Mouse (Mus musculus) testis, adult 2 months (tissue): Measurements from ENCODE around the gene Cfl1.

Experiments
- CTCF ChIP-seq: fragments of 200-500 bp; IDR thresholded peaks from 2 replicates; pipeline ENCODE4 v1.5.1; 2012; ENCODE audit warnings: low read depth, mild to moderate bottlenecking, inconsistent platforms, low read length, moderate library complexity; ENCODE audit not compliant: control insufficient read depth, insufficient read depth, insufficient replicate concordance
- POLR2A ChIP-seq: fragments of 200-500 bp; IDR thresholded peaks from 2 replicates; pipeline ENCODE4 v1.6.1; 2012; ENCODE audit warnings: low read depth, mild to moderate bottlenecking, inconsistent platforms, low read length, moderate library complexity; ENCODE audit not compliant: control insufficient read depth

DNA sequence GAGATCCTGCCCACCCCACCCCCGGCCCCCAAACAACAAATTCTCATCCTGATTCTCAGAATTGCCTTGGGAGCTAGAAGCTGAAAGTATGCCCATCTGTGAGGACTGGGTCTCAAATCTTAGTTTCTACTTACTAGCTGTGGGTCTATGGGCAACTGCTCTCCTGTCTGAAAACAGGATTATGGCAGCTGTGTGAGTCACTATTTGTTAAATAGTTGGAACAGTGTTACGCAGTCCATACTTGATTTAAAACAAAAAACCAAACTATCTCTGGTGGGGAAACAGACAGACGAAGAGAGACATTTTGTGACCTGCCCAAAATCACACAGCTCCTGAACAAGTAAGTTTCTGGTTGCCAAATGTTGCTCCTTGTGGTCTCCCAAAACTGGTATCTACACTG lies 40.6 kb upstream of the Cfl1 start:
- TF ChIP-seq POLR2A (no peak), CTCF (no peak)
